Mouse (Mus musculus) embryonic stem cell, embryonic (primary cell): ENCODE measurements at regions not wholly inside any gene's neighbourhood (a gene's known extent, or its start where the extent isn't known, plus 50 kb on each side); places are given as distances from the start of the nearest gene placed in this dataset.

Experiments
- CTCF ChIA-PET, 4 experiments: fragments of 300-600 bp in 2 of 4; fragments of 350-600 bp in 2 of 4; sonication (Branson Sonifier 250); formaldehyde crosslinking; loops; one replicate each; lab custom pipeline; 2022; ENCODE audit warnings: inconsistent platforms in 2 of 4; lab: Charles Lee
- POLR2A ChIA-PET, 4 experiments: fragments of 300-600 bp in 2 of 4; fragments of 350-600 bp in 2 of 4; sonication (Branson Sonifier 250); formaldehyde crosslinking; loops; one replicate each; lab custom pipeline; 2022; ENCODE audit warnings: antibody characterized with exemption in 4 of 4, inconsistent platforms in 1 of 4; lab: Charles Lee

GRCm38 (mm10) chr12:56275556-56276242, 70.0 kb downstream of the Mbip start:
- ChIA-PET POLR2A (interaction anchor here in 3 of 4 experiments (0.5 to 2.0 kb wide), 5 partner anchors 21 to 70 kb away, joined by 3 to 7 read pairs (median 4); partner anchors contain the start of gene Mbip (in 2 of the 3)), CTCF (no interaction called here)

DNA sequence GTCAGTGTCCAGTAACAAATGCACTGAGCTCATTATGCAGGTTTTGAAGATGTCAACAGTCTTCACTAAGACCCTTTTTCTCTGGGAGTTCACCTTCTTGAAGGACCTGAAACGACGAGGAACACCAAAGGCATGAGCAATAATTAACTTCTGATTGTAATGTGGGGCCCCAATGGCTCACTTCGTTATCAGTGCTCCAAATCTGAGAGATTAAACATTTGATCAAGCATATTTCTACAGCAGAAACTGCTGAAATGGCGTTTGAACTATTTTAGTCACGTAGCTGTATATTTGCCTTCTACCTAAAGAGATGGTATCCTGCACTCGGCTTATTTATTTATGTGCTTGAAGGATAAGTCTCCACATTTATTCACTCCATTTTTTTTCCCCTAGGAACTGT, 80.6 kb downstream of the Mbip start:
- POLR2A ChIA-PET = no interaction called here
- CTCF ChIA-PET = no interaction called here

GRCm38 (mm10) chr12:56261471-56261870, 84.2 kb downstream of the Mbip start:
- POLR2A ChIA-PET = no interaction called here
- CTCF ChIA-PET = no interaction called here

- ChIA-PET POLR2A (interaction anchor here in 1 of 4 experiments (0.6 kb wide), 1 partner anchor 66 kb away, joined by 3 read pairs; no protein-coding TSS in a partner anchor), CTCF (no interaction called here)
These were observed 87.2 kb downstream of the Mbip start for GRCm38 (mm10) chr12:56258401-56259050.

DNA sequence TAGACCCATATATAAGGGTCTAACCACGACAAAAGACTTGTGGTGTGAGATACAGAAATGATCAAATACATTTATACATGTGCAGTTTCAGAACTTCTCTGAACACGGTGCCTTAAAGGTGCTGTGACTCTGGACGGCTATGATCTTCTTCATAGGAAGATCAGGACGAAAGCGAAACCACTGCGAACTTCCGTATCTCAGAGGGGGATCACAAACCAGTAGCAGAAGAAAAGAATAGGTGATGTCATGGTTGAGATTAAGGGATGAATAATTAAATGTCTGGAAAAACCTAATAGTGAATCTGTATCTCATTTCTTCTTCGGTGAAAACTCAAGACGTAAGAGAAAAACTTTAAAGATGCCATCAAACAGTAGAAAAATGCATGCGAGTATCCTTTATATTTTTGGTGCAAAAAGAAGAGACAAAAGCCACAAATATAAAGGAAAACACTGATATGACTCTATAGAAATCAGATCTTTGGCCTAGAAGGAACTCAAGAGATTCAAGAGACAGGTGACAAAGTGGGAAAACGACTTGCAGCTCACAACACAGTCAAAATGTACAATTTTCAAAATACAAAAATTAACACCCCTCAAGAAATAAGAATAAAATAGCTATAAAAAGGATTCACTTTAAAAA, 89.3 kb downstream of the Mbip start:
- POLR2A ChIA-PET = no interaction called here

DNA sequence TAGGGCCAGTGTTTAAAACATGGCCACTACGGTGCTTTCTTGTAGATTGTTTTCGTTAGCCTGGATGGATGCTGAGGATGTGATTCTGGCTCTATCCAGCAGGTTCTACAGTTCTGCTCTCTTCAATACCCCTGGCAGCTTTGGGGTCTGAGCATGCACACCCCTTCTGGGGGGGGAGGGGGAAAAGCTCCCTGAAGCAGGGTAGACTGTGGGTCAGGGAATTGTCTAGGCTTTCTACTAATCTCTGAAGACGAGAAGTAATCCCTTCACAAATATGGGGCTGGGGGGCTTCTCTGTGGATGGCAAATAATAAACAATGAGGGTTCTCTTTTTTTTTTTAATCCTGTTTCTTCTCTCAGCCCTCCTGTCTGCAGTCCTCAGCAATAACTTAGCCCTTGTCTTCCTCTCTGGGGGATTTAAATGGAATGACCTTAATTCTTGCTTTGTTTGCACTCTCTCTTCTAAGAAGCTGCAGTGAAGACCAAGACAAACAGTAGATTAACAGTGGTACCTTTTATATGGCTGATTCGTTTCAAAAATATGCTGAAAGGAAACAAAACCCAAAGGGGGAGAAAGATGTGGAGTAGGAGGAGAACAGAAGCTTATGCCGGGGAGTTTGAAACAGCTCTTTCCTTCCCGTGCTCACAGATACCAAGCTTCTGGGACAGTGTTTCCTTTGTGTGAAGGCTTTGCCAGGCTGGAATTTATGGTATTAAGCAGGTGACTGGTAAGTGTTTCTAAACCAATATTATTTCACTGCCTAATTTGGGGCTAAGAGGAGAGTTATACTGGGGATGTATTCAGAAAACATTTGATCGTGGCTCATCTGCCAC, 92.9 kb downstream of the Mbip start:
- ChIA-PET POLR2A (interaction anchor here in 1 of 4 experiments (0.9 kb wide), 1 partner anchor 75 kb away, joined by 3 read pairs; no protein-coding TSS in a partner anchor), CTCF (interaction anchor here in 1 of 4 experiments (0.7 kb wide), 1 partner anchor 43 kb away, joined by 4 read pairs; no protein-coding TSS in a partner anchor)

More for the DNA sequence above, 89.3 kb downstream of the Mbip start:
- CTCF ChIA-PET = interaction anchor here in 1 of 4 experiments (0.5 kb wide), 1 partner anchor 16 kb away, joined by 3 read pairs; no protein-coding TSS in a partner anchor

DNA sequence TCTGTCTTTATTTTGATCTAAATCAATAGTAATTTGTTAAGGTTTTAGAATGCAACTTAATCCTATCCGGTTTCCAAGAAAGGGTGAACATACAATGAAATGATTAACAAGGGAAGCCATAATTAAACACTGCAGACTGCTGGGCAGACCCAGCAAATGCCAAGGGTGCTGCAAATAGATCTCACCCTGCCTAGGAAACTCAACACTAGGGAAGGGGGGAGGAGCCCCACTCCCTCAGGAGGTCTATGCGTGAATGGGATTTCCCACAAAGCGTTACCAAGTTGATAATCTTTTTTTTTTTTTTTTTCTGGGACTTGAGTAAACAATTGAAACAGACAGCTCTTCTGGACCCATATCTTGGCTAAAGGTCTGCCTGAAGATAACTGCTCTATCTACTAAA, 95.4 kb downstream of the Mbip start:
- CTCF ChIA-PET = no interaction called here
- POLR2A ChIA-PET = interaction anchor here in 1 of 4 experiments (0.6 kb wide), 1 partner anchor 25 kb away, joined by 3 read pairs; no protein-coding TSS in a partner anchor

DNA sequence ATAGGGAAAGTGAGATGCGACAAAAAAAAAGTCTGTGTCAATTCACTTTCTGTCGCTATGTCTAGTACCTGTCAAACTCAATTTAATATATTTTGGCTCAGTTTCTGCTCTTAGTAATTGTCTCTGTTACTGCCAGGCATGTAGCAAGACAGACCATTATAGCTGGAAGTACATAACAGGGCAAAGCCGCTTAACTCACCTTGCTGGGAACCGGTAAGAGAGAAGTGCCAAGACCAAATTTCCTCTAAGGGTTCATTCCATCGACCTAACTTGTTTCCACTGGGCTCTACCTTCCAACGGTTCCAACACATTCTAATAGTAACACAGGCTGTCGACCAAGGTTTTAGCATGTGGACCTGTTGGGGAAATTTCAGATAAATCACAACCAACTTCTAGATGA, 99.3 kb downstream of the Mbip start:
- POLR2A ChIA-PET = no interaction called here
- CTCF ChIA-PET = interaction anchor here in 1 of 4 experiments (0.6 kb wide), 1 partner anchor 728 kb away, joined by 3 read pairs; no protein-coding TSS in a partner anchor

DNA sequence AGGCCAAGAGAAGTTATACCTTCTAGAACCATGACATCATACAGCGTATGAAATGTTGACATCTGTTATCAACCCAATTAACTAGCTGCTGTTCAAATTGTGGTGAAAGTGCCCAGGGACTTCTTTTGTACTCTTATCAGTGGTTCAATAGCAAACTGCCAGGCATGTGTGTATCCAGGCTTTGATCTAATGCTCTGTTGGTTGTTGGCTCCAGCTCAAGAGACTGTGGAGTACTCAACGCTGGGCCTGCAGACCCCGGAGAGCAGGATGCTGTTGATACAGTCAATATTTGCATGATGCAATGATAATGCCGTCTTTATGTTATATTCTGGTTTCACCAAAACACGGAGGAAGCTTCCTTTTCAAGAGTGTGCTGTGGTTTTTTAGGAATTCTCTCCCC, 102.9 kb downstream of the Mbip start:
- CTCF ChIA-PET = interaction anchor here in 3 of 4 experiments (0.6 to 0.7 kb wide), 3 partner anchors 13 to 1975 kb away, joined by 3 to 5 read pairs (median 4); no protein-coding TSS in a partner anchor
- POLR2A ChIA-PET = no interaction called here

- CTCF ChIA-PET = interaction anchor here in 2 of 4 experiments (0.6 to 1.9 kb wide), 5 partner anchors 124 to 421 kb away, joined by 3 to 8 read pairs (median 3); partner anchors contain the start of gene Ralgapa1 (in 1 of the 2)
These were observed 104.0 kb downstream of the Mbip start for GRCm38 (mm10) chr12:56241735-56242134.

DNA sequence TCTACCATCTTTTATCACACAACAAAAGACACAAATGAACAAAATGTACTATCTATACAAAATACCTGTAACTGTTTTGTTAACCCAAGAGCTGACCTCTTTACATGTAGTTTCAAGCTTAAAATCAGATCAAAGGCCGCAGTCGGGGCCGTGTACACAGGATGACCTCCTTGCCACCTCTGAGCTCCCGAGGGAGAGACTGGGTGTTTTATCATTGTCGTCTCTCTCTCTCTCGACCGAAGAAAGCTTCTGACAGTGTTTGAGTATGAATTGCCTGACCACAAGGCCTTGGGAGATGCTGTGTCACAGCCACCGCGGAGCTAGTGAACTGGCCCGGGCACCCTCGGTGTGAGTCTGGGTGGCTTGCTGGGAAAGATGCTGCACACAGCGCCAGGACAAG, 105.5 kb downstream of the Mbip start:
- CTCF ChIA-PET = interaction anchor here in 2 of 4 experiments (1.0 to 1.9 kb wide), 3 partner anchors 166 to 397 kb away, joined by 3 to 8 read pairs (median 4); no protein-coding TSS in a partner anchor
- POLR2A ChIA-PET = no interaction called here

More at GRCm38 (mm10) chr12:56241735-56242134, 104.0 kb downstream of the Mbip start:
- POLR2A ChIA-PET = interaction anchor here in 1 of 4 experiments (0.9 kb wide), 1 partner anchor 27 kb away, joined by 4 read pairs; no protein-coding TSS in a partner anchor

DNA sequence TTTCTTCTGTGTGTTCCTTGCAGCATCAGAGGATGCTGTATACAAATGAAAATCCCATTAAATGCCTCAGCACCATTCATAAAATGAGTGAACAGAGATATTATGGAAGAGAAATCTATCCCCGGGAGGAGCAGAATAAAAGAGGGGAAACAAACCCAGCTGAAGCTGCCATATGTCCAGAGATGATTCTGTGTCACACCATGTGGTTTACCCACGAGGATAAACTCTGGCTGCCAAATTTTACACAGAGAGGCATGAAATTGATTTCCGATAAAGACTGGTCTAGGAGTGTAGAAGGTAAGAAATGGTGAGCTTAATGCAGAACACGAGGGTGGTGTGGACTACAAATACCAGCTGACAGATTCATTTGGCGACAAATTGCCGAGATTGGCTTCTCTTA, 111.1 kb downstream of the Mbip start:
- POLR2A ChIA-PET = interaction anchor here in 1 of 4 experiments (0.6 kb wide), 1 partner anchor 291 kb away, joined by 3 read pairs; no protein-coding TSS in a partner anchor
- CTCF ChIA-PET = interaction anchor here in 2 of 4 experiments (0.5 to 0.7 kb wide), 2 partner anchors 145 to 664 kb away, joined by 3 read pairs; no protein-coding TSS in a partner anchor

- ChIA-PET CTCF (no interaction called here), POLR2A (no interaction called here)
These were observed 112.5 kb downstream of the Mbip start for GRCm38 (mm10) chr12:56233209-56233608.

DNA sequence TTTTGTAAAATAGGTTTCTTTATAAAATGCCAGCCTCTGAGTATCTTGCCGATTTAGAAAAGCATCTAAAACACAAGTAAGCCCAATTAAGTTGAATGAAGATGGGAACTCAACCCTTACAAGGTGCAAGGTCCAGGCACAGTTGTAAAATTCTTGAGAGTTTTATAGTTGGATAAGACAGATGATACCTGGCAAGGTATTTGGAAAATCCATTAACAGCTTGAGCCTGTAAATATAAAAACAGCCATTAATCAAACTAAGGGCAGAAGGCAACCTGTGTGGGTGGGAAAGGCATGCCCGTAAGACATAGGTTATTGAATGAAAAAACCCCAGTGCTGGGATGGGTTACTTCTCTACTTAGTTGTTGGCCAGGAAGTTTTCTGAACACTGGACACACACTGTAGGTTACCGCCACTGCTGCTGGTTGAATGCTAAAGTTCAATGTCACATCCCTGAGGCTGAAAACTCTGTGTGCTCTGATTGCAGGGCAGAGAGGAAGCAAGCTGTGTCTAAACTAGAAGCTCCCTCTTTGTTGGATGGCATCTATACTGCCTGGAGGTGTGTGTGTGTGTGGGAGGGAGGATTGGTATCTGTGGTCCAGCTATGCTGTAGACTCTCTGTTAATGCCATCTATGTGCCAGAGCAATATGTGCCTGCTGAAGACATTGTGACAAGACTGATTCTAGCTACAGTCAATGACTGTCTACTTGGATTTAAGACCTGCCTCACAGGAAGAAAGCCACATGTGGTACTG, 121.4 kb downstream of the Mbip start:
- ChIA-PET POLR2A (interaction anchor here in 1 of 4 experiments (1.5 kb wide), 1 partner anchor 121 kb away, joined by 3 read pairs; the partner anchor contains the start of gene Mbip), CTCF (no interaction called here)

DNA sequence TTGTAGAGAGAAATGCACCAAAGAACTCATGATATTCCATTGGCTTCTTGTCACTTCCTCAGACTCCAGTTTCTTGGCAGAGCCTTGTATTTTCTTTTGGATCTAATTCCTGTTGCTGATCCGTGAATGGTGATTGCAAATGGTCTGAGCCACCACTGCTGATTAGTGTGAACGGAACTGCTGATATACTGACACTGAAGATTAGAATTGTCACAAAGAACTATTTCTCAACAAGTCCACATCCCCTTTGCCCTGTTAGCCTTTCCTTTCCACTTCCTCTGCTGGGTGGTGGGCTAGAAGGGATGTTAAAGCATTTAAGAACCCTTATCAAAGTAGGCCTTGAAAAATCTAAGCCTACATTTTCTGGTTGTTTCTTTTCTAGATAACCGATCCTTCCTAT, 152.2 kb downstream of the Mbip start:
- POLR2A ChIA-PET = no interaction called here
- CTCF ChIA-PET = no interaction called here

DNA sequence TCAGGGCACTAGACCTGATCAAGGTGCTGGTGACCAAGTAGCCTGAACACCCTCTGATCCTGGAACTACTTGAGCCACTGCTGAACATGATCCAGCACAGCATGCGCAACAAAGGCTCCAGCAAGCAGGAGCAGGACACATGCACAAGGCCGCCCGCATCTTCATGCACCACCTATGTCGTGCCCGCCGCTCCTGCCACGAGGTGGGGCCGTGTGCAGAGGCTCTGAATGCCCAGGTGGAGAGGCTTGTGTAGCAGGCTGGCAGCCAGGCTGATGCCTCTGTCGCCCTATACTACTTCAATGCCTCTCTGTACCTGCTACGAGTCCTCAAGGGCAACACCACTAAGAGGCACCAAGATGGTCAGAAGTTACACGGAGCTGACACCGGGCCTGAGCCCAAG, 156.1 kb downstream of the Mbip start:
- CTCF ChIA-PET = interaction anchor here in 1 of 4 experiments (0.6 kb wide), 1 partner anchor 269 kb away, joined by 3 read pairs; no protein-coding TSS in a partner anchor
- POLR2A ChIA-PET = no interaction called here

DNA sequence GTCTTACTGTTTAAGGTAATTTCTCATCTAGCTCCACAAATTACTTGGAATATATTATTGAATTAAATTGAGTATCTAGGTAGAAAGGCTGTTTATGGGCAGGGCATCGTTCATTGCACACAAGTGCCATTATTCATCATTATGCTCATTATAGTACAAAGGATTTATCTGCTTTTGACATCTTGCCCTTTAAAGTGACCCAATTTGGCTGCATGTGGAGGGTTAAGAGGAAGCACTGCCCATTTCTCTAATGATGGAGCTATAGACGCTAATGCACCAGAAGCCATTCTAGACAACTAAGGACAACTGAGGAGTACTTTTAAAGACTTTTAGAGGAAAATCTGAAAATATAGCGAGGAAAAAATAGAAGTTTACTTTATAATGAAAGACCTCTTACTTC, 185.0 kb downstream of the Mbip start:
- POLR2A ChIA-PET = no interaction called here
- CTCF ChIA-PET = no interaction called here
